Mouse (Mus musculus) heart, postnatal 10 days (tissue): ENCODE data around the gene Ccz1. TPM values are rescaled to one million over a fixed set of nuclear protein-coding genes. Genes with fewer than 3 reads are reported as not detected.

Source experiments
- DNase-seq, 2 experiments: peaks; one replicate each; pipeline ENCODE4 v3.0.0; 2021
- intact Hi-C: fragments of 180-260 bp; cut with DNase I; formaldehyde crosslinking; loops from one replicate; pipeline ENCODE4 v1.15.1; 2025
- total RNA-seq, 2 experiments: library from RNA; stranded (reverse); gene quantifications; 2 replicates each; pipeline ENCODE4 v1.2.3; 2021

The Ccz1 gene
- total RNA-seq, 2 experiments from 2014 or later = 36.0 to 39.6 TPM

DNA sequence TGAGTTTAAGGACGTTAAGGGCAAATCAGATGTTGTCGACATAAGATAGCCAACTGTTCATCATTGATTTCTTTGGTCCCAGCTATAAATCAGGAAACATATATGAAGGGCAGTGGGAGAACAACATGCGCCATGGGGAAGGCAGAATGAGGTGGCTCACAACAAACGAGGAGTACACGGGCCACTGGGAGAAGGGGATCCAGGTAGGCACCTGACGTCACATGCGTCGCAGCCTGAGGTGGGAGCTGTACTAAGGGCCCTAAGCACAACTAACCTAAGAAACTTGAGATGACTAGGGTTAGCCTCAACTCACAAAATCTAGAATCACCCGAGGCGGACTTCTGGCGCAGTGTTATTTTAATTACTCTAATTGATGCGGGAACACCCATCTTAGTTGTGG, 66.3 kb downstream of the Ccz1 start:
- intact Hi-C loops = no loop called here
- no peak for DNase-seq

DNA sequence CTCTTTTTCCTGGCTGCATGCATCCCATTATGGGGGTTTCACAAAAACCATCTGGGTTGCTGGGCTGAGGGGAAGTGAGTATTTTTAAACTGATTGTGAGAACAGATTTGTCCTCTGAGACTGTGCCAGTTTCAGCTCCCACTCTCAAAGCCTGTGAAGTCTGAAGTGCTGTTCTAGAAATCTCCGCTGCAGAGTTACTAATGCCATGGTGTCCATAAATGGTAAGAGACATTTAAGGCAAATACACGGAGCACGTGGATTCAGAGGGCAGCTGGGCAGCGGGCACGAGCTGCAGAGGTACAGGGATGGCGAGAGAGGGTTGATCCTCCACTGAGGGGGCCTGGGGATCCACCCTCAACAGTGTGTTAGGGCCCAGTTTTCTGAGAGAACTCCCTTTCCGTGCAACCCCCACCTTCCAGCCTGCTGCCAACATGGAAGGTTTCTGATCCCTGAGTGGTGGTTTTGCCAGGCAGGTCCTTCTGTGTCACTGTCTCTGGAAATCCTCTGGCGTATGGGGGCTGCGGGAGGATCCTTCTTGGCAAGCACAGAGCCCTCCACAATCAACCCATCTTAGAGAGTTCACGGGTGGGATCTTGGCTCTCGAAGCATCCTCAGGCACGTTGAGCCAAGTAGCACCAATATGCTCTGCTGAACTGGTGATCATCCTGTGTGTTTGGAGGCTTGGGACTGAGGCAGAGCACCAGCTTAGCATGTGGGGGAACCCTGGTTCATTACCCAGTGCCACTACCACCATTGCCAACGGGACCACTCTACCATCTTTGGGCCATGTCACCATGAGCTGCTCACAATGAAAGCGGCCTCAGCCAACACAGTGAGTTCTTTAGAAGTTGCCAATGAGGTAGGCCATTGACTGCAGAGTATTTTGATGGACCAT, 71.2 kb downstream of the Ccz1 start:
- no peak for DNase-seq
- intact Hi-C loops = no loop called here

- intact Hi-C loops = no loop called here
- no peak for DNase-seq
Measured at GRCm38 (mm10) chr5:143941588-143941987, 73.1 kb downstream of the Ccz1 start.

Other genes with a start within 250 kb of the Ccz1 start
- 10 to 100 TPM; 19.9 to 21.9 TPM for gene Eif2ak1, start 197.1 kb downstream of the Ccz1 start, total RNA-seq
- not detected for gene Ankrd61, start 117.2 kb downstream of the Ccz1 start, total RNA-seq
- 10 to 100 TPM; 31.0 to 34.6 TPM for gene Aimp2, start 105.0 kb downstream of the Ccz1 start, total RNA-seq
- gene Pms2, start 104.9 kb downstream of the Ccz1 start, total RNA-seq = 1 to 10 TPM; 7.0 to 7.8 TPM
- gene Gm42421, start 86.7 kb downstream of the Ccz1 start, total RNA-seq = under 1 TPM in 1 of 2 experiments, not detected in 1; 0.72 TPM
- under 1 TPM; 0.24 to 0.30 TPM for gene Rsph10b, start 81.8 kb downstream of the Ccz1 start, total RNA-seq
- gene Ocm, start 11.8 kb upstream of the Ccz1 start, total RNA-seq = not detected
- 10 to 100 TPM; 19.9 to 22.6 TPM for gene Lmtk2, start 85.6 kb upstream of the Ccz1 start, total RNA-seq
- gene Bhlha15, start 175.4 kb upstream of the Ccz1 start, total RNA-seq = not detected
- 10 to 100 TPM; 31.2 to 32.4 TPM for gene Tecpr1, start 208.7 kb upstream of the Ccz1 start, total RNA-seq
- gene Bri3, start 229.6 kb upstream of the Ccz1 start, total RNA-seq = 100 to 1,000 TPM; 165 to 171 TPM